29 mouse cellular contexts compared by ENCODE assay signal in genomic region chr6:91046184-91046583, GRCm38 (mm10). TPM values are rescaled to one million over a fixed set of nuclear protein-coding genes. Genes with fewer than 3 reads are reported as not detected.
DNase-seq lines count a peak whose midpoint lies in the region; ATAC-seq and TF ChIP-seq lines count a peak whose summit lies in the region.
"Had no signal": no experiment of that assay in that cellular context is flagged by ENCODE, and none has a peak within 500 bp of the region (broad histone marks: within the 10 kb centered on the region; RNA-seq: fewer than 3 reads in every experiment).

No protein-coding gene starts in this region.

- no peaks in the 10 kb centered on the region for H3K9me3 ChIP-seq in heart, embryonic 12.5 days (replicated peaks)
- no peaks in the 10 kb centered on the region for H3K9me3 ChIP-seq in hindbrain, embryonic 11.5 days (ENCODE audit: control insufficient read depth, low read length)
- H3K9me3 ChIP-seq in hindbrain, embryonic 10.5 days, result no peaks in the 10 kb centered on the region
- no peaks in the 10 kb centered on the region for H3K9me3 ChIP-seq in limb, embryonic 10.5 days (replicated peaks)
- H3K9me3 ChIP-seq: embryonic facial prominence, embryonic 13.5 days; forebrain, embryonic 10.5 days; forebrain, embryonic 15.5 days; limb, embryonic 15.5 days; liver, embryonic 13.5 days; megakaryocyte, embryonic 14.5 days; midbrain, embryonic 13.5 days had no signal

- WGBS in heart, embryonic 12.5 days, result 43% methylated on average over 5 of the region's 5 CpGs
- WGBS in hindbrain, embryonic 11.5 days, result 73% methylated on average over 5 of the region's 5 CpGs
- 65% methylated on average over 5 of the region's 5 CpGs for WGBS in hindbrain, embryonic 10.5 days
- 86% methylated on average over 5 of the region's 5 CpGs for WGBS in limb, embryonic 10.5 days

- no peaks in the 10 kb centered on the region for H3K36me3 ChIP-seq in heart, embryonic 12.5 days
- H3K36me3 ChIP-seq in hindbrain, embryonic 11.5 days (ENCODE audit: control insufficient read depth, insufficient read depth, low read length), result no peaks in the 10 kb centered on the region
- peaks cover 67% of the 10 kb centered on the region for H3K36me3 ChIP-seq in hindbrain, embryonic 10.5 days
- no peaks in the 10 kb centered on the region for H3K36me3 ChIP-seq in limb, embryonic 10.5 days
- H3K36me3 ChIP-seq: embryonic facial prominence, embryonic 13.5 days; limb, embryonic 15.5 days had no signal

- no peak overlapping the region for H3K4me3 ChIP-seq in heart, embryonic 12.5 days
- no peak overlapping the region for H3K4me3 ChIP-seq in hindbrain, embryonic 11.5 days (ENCODE audit: low read depth, low read length)
- H3K4me3 ChIP-seq in hindbrain, embryonic 10.5 days, result no peak overlapping the region
- H3K4me3 ChIP-seq in limb, embryonic 10.5 days, result no peak overlapping the region
- H3K4me3 ChIP-seq: embryonic facial prominence, embryonic 13.5 days; forebrain, embryonic 10.5 days; forebrain, embryonic 15.5 days; limb, embryonic 15.5 days; liver, embryonic 13.5 days; midbrain, embryonic 13.5 days had no signal

- no peak for DNase-seq in heart, adult 11 months
- peak; percentile 4 for DNase-seq in hindbrain, embryonic 11.5 days (ENCODE audit: low spot score)
- no peak for DNase-seq in hindbrain, embryonic 10.5 days (ENCODE audit: low spot score)
- peak; percentile 22 for DNase-seq in brain, embryonic 14.5 days (ENCODE audit: low read depth)
- no peak for DNase-seq in limb, embryonic 10.5 days (ENCODE audit: low spot score)
- DNase-seq in urinary bladder, postnatal 10 days (ENCODE audit: low spot score), result no peak
- DNase-seq: adrenal gland, postnatal 14 days; cerebellum, adult 18-20 months; gastrocnemius, postnatal 36 days; kidney, adult 8-10 months; kidney, postnatal 10 days; layer of hippocampus, postnatal 36 days; left cerebral cortex, postnatal 4 days; liver, embryonic 13.5 days; lung, adult 18-20 months; lung, postnatal 4 days; right cerebral cortex, postnatal 25 days; spleen, adult 18-20 months; thymus, postnatal 25 days had no signal

- peak overlapping the region; percentile 82; the same call in 1 of the 2 replicates for H3K27ac ChIP-seq in heart, embryonic 12.5 days (ENCODE audit: poor library complexity, severe bottlenecking)
- H3K27ac ChIP-seq in hindbrain, embryonic 11.5 days (ENCODE audit: low read depth, low read length), result no peak overlapping the region
- H3K27ac ChIP-seq in hindbrain, embryonic 10.5 days, result no peak overlapping the region
- H3K27ac ChIP-seq in limb, embryonic 10.5 days, result 0 out of 2 replicates have a peak overlapping the region, but pooled peaks have one; percentile 12
- H3K27ac ChIP-seq: embryonic facial prominence, embryonic 13.5 days; forebrain, embryonic 10.5 days; forebrain, embryonic 15.5 days; limb, embryonic 15.5 days; liver, embryonic 13.5 days; midbrain, embryonic 13.5 days had no signal

- peak; percentile 51; the same call in 1 of the 2 replicates for ATAC-seq in heart, embryonic 12.5 days (ENCODE audit: insufficient number of reproducible peaks, low FRiP score)
- ATAC-seq in hindbrain, embryonic 11.5 days (ENCODE audit: low FRiP score), result no peak
- ATAC-seq: CD4-positive, CD25-positive, alpha-beta regulatory T cell, adult 4 months; forebrain, embryonic 15.5 days; intestine, embryonic 16.5 days; lung, postnatal 0 days; midbrain, embryonic 13.5 days had no signal

- peaks cover 66% of the 10 kb centered on the region for H3K4me1 ChIP-seq in heart, embryonic 12.5 days (replicated peaks)
- no peaks in the 10 kb centered on the region for H3K4me1 ChIP-seq in hindbrain, embryonic 11.5 days (replicated peaks; ENCODE audit: control insufficient read depth, insufficient read depth, low read length)
- H3K4me1 ChIP-seq in hindbrain, embryonic 10.5 days (replicated peaks), result peaks cover 20% of the 10 kb centered on the region; the same call in 1 of the 2 replicates
- H3K4me1 ChIP-seq in limb, embryonic 10.5 days, result peaks cover 29% of the 10 kb centered on the region
- H3K4me1 ChIP-seq: forebrain, embryonic 15.5 days; liver, embryonic 13.5 days had no signal

- no peak for TF ChIP-seq POLR2A in brain, embryonic 14.5 days (IDR thresholded peaks at IDR 0.05; ENCODE audit: borderline replicate concordance, extremely low read depth, insufficient read depth, insufficient read length, poor library complexity, severe bottlenecking)

- 0 out of 2 replicates have a peak, but pooled peaks cover 11% of the 10 kb centered on the region for H3K27me3 ChIP-seq in heart, embryonic 12.5 days (replicated peaks)
- no peaks in the 10 kb centered on the region for H3K27me3 ChIP-seq in hindbrain, embryonic 11.5 days (ENCODE audit: control insufficient read depth, insufficient read depth, low read length)
- H3K27me3 ChIP-seq in hindbrain, embryonic 10.5 days (ENCODE audit: insufficient read depth, poor library complexity, severe bottlenecking), result no peaks in the 10 kb centered on the region
- H3K27me3 ChIP-seq in limb, embryonic 10.5 days (ENCODE audit: low read depth, poor library complexity, severe bottlenecking), result no peaks in the 10 kb centered on the region
- H3K27me3 ChIP-seq: embryonic facial prominence, embryonic 13.5 days; forebrain, embryonic 15.5 days; limb, embryonic 15.5 days; liver, embryonic 13.5 days; megakaryocyte, embryonic 14.5 days; midbrain, embryonic 13.5 days had no signal

- 0 out of 2 replicates have a peak overlapping the region, but pooled peaks have one; percentile 2 for H3K4me2 ChIP-seq in heart, embryonic 12.5 days
- no peak overlapping the region for H3K4me2 ChIP-seq in hindbrain, embryonic 11.5 days (replicated peaks; ENCODE audit: low read depth, low read length)
- H3K4me2 ChIP-seq: embryonic facial prominence, embryonic 13.5 days; forebrain, embryonic 15.5 days; limb, embryonic 15.5 days; liver, embryonic 13.5 days; midbrain, embryonic 13.5 days had no signal

- TF ChIP-seq CTCF in brain, embryonic 14.5 days (IDR thresholded peaks at IDR 0.05; ENCODE audit: borderline replicate concordance, extremely low read depth, insufficient read depth, insufficient read length), result no peak

- H3K9ac ChIP-seq in heart, embryonic 12.5 days, result no peak overlapping the region
- no peak overlapping the region for H3K9ac ChIP-seq in hindbrain, embryonic 11.5 days (ENCODE audit: low read depth, low read length)
- H3K9ac ChIP-seq: embryonic facial prominence, embryonic 13.5 days; forebrain, embryonic 15.5 days; limb, embryonic 15.5 days; liver, embryonic 13.5 days; midbrain, embryonic 13.5 days had no signal

RNA-seq across cellular contexts. Expression of gene Iqsec1, which starts 57.7 kb away (rescaled TPM):
- 18.7 and 20.8 TPM in 2 replicates for polyA plus RNA-seq in heart, embryonic 12.5 days (2016; fragmentation: Nextera tagmentation; extraction: Ambion mirVana)
- polyA plus RNA-seq in hindbrain, embryonic 11.5 days (2014; fragmentation: Nextera tagmentation; extraction: Ambion mirVana), result 18.5 and 22.4 TPM in 2 replicates
- polyA plus RNA-seq in hindbrain, embryonic 10.5 days (2016; fragmentation: Nextera tagmentation; extraction: Ambion mirVana), result 11.3 and 13.8 TPM in 2 replicates
- 55.5 and 91.1 TPM in 2 replicates for polyA plus RNA-seq in brain, embryonic 14.5 days (2012; rRNA removed)
- polyA plus RNA-seq in limb, embryonic 10.5 days (2016; fragmentation: Nextera tagmentation; extraction: Ambion mirVana), result 4.7 and 6.7 TPM in 2 replicates

Comparison
In these comparisons a context has a peak if more than half of its experiments do, and no peak if none do; other contexts are left out.
1. DNase-seq: peak in hindbrain, embryonic 11.5 days (single experiment) and brain, embryonic 14.5 days (single experiment); none in heart, adult 11 months (single experiment), hindbrain, embryonic 10.5 days (single experiment), limb, embryonic 10.5 days (single experiment) and urinary bladder, postnatal 10 days (single experiment).
2. H3K27ac ChIP-seq: peak in heart, embryonic 12.5 days (single experiment) and limb, embryonic 10.5 days (single experiment); none in hindbrain, embryonic 11.5 days (single experiment) and hindbrain, embryonic 10.5 days (single experiment).